Mouse (Mus musculus): ENCODE measurements at regions not wholly inside any gene's neighbourhood (a gene's known extent, or its start where the extent isn't known, plus 50 kb on each side); places are given as distances from the start of the nearest gene placed in this dataset.
"Not testable (repeated sequence)": the region's sequence is repeated elsewhere in the genome, so short reads cannot be mapped to it uniquely, and the experiment has no call there.

GRCm38 (mm10) chr7:59711741-59712140 lies 293.1 kb downstream of the Snurf start:
- H3K4me3 ChIP-seq; intact Hi-C loops (cut with DNase I): not testable (repeated sequence)

More at GRCm38 (mm10) chr7:59711741-59712140, 293.1 kb downstream of the Snurf start:
- H3K27ac ChIP-seq = not testable (repeated sequence)
- peak; percentile 55 to 56 for DNase-seq (ENCODE audit: extremely low spot score in 1 of 2, low spot score in 2 of 2)
